Mouse (Mus musculus) gastrocnemius, postnatal 36 days (tissue): Measurements from ENCODE around the gene Dolk. TPM values are rescaled to one million over a fixed set of nuclear protein-coding genes. Genes with fewer than 3 reads are reported as not detected.

Source experiments
- total RNA-seq, 2 experiments: library from RNA; stranded (reverse); gene quantifications; 2 replicates each; pipeline ENCODE4 v1.2.3; 2021

Gene Dolk
- total RNA-seq, 2 experiments from 2014 or later, result 20.9 to 21.2 TPM

Other genes starting within 250 kb of the Dolk start
- gene Wdr34, start 237.5 kb downstream of the Dolk start, total RNA-seq, result 1 to 10 TPM; 3.9 to 4.1 TPM
- gene Set, start 229.0 kb downstream of the Dolk start, total RNA-seq, result 10 to 100 TPM; 81.3 to 93.3 TPM
- gene Pkn3, start 208.7 kb downstream of the Dolk start, total RNA-seq, result 1 to 10 TPM; 2.8 to 5.1 TPM
- gene Zdhhc12, start 192.7 kb downstream of the Dolk start, total RNA-seq, result 1 to 10 TPM; 2.6 to 3.0 TPM
- 10 to 100 TPM; 19.9 to 21.7 TPM for gene Zer1, start 161.7 kb downstream of the Dolk start, total RNA-seq
- gene Tbc1d13, start 152.6 kb downstream of the Dolk start, total RNA-seq, result 10 to 100 TPM; 11.4 to 12.2 TPM
- 10 to 100 TPM; 51.4 to 54.6 TPM for gene Endog, start 114.8 kb downstream of the Dolk start, total RNA-seq
- 1 to 10 TPM; 4.5 to 4.8 TPM for gene Spout1, start 107.9 kb downstream of the Dolk start, total RNA-seq
- gene Kyat1, start 80.5 kb downstream of the Dolk start, total RNA-seq, result 10 to 100 TPM; 26.8 to 29.5 TPM
- 10 to 100 TPM; 18.5 to 19.8 TPM for gene Lrrc8a, start 48.6 kb downstream of the Dolk start, total RNA-seq
- 1 to 10 TPM in 1 of 2 experiments, under 1 TPM in 1; 0.99 to 2.0 TPM for gene Gm28035, start 45.8 kb downstream of the Dolk start, total RNA-seq
- 10 to 100 TPM; 18.6 to 20.1 TPM for gene Phyhd1, start 20.1 kb downstream of the Dolk start, total RNA-seq
- not detected for gene Gm28038, start 5.3 kb downstream of the Dolk start, total RNA-seq
- 1 to 10 TPM; 6.9 to 9.1 TPM for gene Nup188, start 63 bp upstream of the Dolk start, total RNA-seq
- gene Sh3glb2, start 73.0 kb upstream of the Dolk start, total RNA-seq, result 10 to 100 TPM; 16.3 to 17.6 TPM
- 10 to 100 TPM; 15.5 to 19.6 TPM for gene Miga2, start 77.9 kb upstream of the Dolk start, total RNA-seq
- gene Dolpp1, start 105.9 kb upstream of the Dolk start, total RNA-seq, result 1 to 10 TPM; 5.5 to 6.7 TPM
- 100 to 1,000 TPM; 356 to 381 TPM for gene Crat, start 129.5 kb upstream of the Dolk start, total RNA-seq
- gene Ptpa, start 129.7 kb upstream of the Dolk start, total RNA-seq, result 10 to 100 TPM; 55.1 to 58.9 TPM
- gene Ier5l, start 187.9 kb upstream of the Dolk start, total RNA-seq, result 1 to 10 TPM; 1.7 TPM